Mouse (Mus musculus) R1 (cell line): ENCODE results near the gene Tspo.

Experiments
- DNase-seq: peaks from one replicate; pipeline ENCODE4 v3.0.0-alpha.2; 2018; ENCODE audit warnings: low read depth, low spot score

Tspo gene

GRCm38 (mm10) chr15:83563327-83563856, at the start of gene Tspo, which contains the start of gene Mcat:
Gene Tspo, plus strand, starts transcription at chr15:83563592.
Gene Mcat, minus strand, starts transcription at chr15:83563787.
- no peak for DNase-seq

- DNase-seq: no peak
These were observed 48.4 kb upstream of the Tspo start for GRCm38 (mm10) chr15:83515018-83515417.

GRCm38 (mm10) chr15:83518215-83519048, 45.0 kb upstream of the Tspo start:
- DNase-seq: peak; percentile 88

GRCm38 (mm10) chr15:83520861-83521382, 42.5 kb upstream of the Tspo start:
- no peak for DNase-seq

- no peak for DNase-seq
These were observed 40.2 kb upstream of the Tspo start for GRCm38 (mm10) chr15:83523196-83523595.

- no peak for DNase-seq
These were observed 39.6 kb upstream of the Tspo start for GRCm38 (mm10) chr15:83523638-83524332.

- no peak for DNase-seq
These were observed 39.1 kb upstream of the Tspo start for GRCm38 (mm10) chr15:83524333-83524729.

GRCm38 (mm10) chr15:83526424-83527091, 36.8 kb upstream of the Tspo start, which contains the start of gene Bik:
Gene Bik, plus strand, starts transcription at chr15:83526862.
- DNase-seq: peak; percentile 78

GRCm38 (mm10) chr15:83527092-83527437, 36.3 kb upstream of the Tspo start:
- no peak for DNase-seq

GRCm38 (mm10) chr15:83527747-83528146, 35.6 kb upstream of the Tspo start:
- no peak for DNase-seq

GRCm38 (mm10) chr15:83528892-83529291, 34.5 kb upstream of the Tspo start:
- no peak for DNase-seq

GRCm38 (mm10) chr15:83529765-83530164, 33.6 kb upstream of the Tspo start:
- DNase-seq: peak; percentile 35

- DNase-seq: no peak
These were observed 33.2 kb upstream of the Tspo start for GRCm38 (mm10) chr15:83530233-83530632.

- DNase-seq: no peak
These were observed 32.7 kb upstream of the Tspo start for GRCm38 (mm10) chr15:83530688-83531087.

- peak; percentile 64 for DNase-seq
These were observed 31.4 kb upstream of the Tspo start for GRCm38 (mm10) chr15:83531961-83532469.

- peak; percentile 69 for DNase-seq
These were observed 30.8 kb upstream of the Tspo start for GRCm38 (mm10) chr15:83532606-83533005.

- DNase-seq: peak; percentile 45
These were observed 28.2 kb upstream of the Tspo start for GRCm38 (mm10) chr15:83534960-83535889.

GRCm38 (mm10) chr15:83535890-83536231, 27.5 kb upstream of the Tspo start:
- DNase-seq: no peak

- no peak for DNase-seq
These were observed 24.5 kb upstream of the Tspo start for GRCm38 (mm10) chr15:83538855-83539254.

- DNase-seq: no peak
These were observed 23.5 kb upstream of the Tspo start for GRCm38 (mm10) chr15:83539905-83540304.
